Mouse (Mus musculus) brain, embryonic 14.5 days (tissue): ENCODE measurements around the gene Mctp1.

Source experiments
- CTCF ChIP-seq: fragments of 200-500 bp; IDR thresholded peaks from 2 replicates; pipeline ENCODE4 v1.5.1; 2012; ENCODE audit warnings: inconsistent platforms, mild to moderate bottlenecking, moderate library complexity, borderline replicate concordance; ENCODE audit not compliant: insufficient read depth, insufficient read length; ENCODE audit errors: extremely low read depth
- POLR2A ChIP-seq: fragments of 200-500 bp; IDR thresholded peaks from 2 replicates; pipeline ENCODE4 v1.6.1; 2012; ENCODE audit warnings: mild to moderate bottlenecking, inconsistent platforms, borderline replicate concordance; ENCODE audit not compliant: poor library complexity, insufficient read depth, insufficient read length, severe bottlenecking; ENCODE audit errors: extremely low read depth

GRCm38 (mm10) chr13:76429456-76429855, 45.1 kb downstream of the Mctp1 start:
- TF ChIP-seq CTCF (no peak), POLR2A (no peak)
